Mouse (Mus musculus) hematopoietic stem cell, adult 5-6 weeks (primary cell): ENCODE results near the gene Tmem200b. TPM values are rescaled to one million over a fixed set of nuclear protein-coding genes. Genes with fewer than 3 reads are reported as not detected.

ENCODE experiments used
- ATAC-seq, 2 experiments: fragments of 125-278 bp in 1 of 2; replicated peaks in 1 of 2; 2 replicates each; pipeline ENCODE4 v1.8.0; 2016 to 2017; ENCODE audit warnings: inconsistent platforms in 2 of 2, mild to moderate bottlenecking in 2 of 2, moderate number of reproducible peaks in 2 of 2, low read depth in 1 of 2, moderate TSS enrichment in 1 of 2; ENCODE audit not compliant: low FRiP score in 2 of 2, poor library complexity in 2 of 2, severe bottlenecking in 2 of 2, insufficient read depth in 1 of 2, low TSS enrichment in 1 of 2
- total RNA-seq: library from RNA; stranded (forward); fragments of 172-1452, 232-1000 nt; gene quantifications from 2 replicates; pipeline ENCODE4 v1.2.3, GENCODE M21; 2017

Tmem200b gene
- total RNA-seq, 1 experiment from 2014 or later, result 0.79 TPM

GRCm38 (mm10) chr4:131901090-131901489, 20.5 kb upstream of the Tmem200b start:
- ATAC-seq, result no peak

GRCm38 (mm10) chr4:131904478-131904877, 17.1 kb upstream of the Tmem200b start:
- ATAC-seq, result peak in 1 of 2 experiments; percentile 74; a peak in 3 of 4 replicates

DNA sequence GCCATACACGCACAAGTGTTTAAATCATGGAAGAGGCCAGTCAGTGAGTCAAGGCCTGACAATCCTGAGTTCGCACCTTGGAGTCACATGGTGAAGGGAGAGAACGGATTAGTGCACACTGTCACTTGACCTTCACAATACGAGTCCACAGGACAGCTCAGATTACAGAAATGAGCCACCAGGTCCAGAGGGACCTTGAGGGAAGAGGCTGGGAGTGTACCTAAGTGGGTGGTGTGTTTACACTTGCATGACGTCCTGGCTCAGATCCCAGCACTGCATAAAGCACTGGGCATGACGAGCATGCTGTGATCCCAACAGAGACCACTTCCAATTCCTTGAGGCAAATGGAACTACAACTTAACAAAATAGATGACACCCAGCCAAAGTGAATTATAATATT, 15.1 kb upstream of the Tmem200b start:
- ATAC-seq, result no peak

DNA sequence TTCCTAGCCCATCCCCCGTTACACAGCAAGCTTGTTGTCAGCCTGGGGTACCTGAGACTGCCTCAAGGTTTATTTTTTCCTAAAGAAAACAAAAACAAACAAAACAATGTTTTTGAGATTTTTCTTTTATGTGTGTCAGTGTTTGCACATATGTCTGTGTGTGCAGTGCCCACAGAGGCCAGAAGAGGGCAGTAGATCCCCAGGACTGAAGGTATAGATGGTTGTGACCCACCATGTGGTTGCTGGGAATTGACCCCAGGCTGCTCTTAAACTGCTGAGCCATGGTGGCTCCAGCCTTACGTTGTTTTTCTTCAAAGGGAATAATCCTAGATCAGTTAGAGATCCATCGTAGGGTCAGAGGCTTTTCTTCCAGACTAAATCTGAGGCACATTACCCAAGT, 13.7 kb upstream of the Tmem200b start:
- ATAC-seq, result no peak

DNA sequence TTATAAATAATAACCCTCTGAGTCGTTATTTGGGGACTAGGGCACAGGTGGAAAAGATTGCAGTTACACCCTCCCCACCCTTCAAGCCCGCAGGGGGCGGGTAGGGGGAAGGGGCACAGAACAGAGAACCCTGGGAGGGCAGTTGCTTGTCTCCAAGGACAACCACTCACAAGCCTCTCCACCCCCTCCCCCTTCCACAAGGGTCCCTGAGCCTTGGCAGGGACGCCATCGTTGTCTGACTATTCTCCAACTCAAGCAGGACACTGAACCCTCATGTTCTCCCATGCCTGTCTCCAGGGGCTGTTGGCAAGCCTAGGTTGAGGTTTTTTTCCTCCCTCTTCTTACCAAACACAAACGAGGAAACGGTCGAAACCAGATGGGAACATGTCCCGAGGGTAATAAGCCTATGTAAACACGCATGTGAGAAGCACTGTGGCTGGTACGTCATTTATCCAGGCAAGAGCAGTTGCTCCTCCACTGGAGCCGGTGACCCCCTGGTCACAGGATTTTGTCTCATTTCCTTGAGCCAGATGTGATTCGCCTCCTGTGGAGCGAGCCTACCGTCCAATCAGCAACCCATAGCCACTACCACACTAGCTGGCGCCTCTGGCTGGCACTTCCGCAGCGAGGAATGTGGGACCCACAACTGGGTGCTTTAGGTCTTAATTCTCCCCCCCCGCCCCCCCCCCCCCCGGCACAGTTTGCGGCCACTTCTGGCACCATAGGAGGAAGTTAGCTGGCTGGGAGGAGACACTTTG, 11.2 kb upstream of the Tmem200b start:
- ATAC-seq, result peak; percentile 69 to 80

DNA sequence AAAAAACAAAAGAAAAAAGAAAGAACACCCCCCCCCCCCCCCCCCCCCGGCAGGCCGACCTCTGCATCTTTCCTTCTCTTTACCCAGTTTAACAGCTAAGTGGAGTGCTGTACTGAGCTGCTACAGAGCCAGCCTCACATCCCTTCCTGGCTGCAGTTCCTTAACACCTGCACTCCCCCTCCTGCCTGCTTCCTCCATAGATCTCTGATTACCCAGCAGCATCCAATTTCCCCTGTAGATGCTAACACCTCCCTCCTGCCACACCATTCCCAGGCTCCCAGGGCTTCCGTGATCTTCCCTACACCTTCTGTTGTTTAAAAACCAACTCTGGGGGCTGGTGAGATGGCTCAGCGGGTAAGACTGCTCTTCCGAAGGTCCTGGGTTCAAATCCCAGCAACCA, 10.1 kb upstream of the Tmem200b start:
- no peak for ATAC-seq

- no peak for ATAC-seq
Observed at GRCm38 (mm10) chr4:131913526-131913925, 8.0 kb upstream of the Tmem200b start.

- ATAC-seq, result no peak
Observed at GRCm38 (mm10) chr4:131914046-131914643, 7.4 kb upstream of the Tmem200b start.

- ATAC-seq, result no peak
Observed at GRCm38 (mm10) chr4:131914891-131915469, 6.6 kb upstream of the Tmem200b start.

- ATAC-seq, result no peak
Observed at GRCm38 (mm10) chr4:131915821-131916328, 5.7 kb upstream of the Tmem200b start.

- ATAC-seq, result peak; percentile 47 to 75; a peak in 3 of 4 replicates
Observed at GRCm38 (mm10) chr4:131916425-131916824, 5.1 kb upstream of the Tmem200b start.

GRCm38 (mm10) chr4:131917010-131917555, 4.5 kb upstream of the Tmem200b start:
- ATAC-seq, result peak in 1 of 2 experiments; percentile 16; a peak in 1 of 4 replicates

DNA sequence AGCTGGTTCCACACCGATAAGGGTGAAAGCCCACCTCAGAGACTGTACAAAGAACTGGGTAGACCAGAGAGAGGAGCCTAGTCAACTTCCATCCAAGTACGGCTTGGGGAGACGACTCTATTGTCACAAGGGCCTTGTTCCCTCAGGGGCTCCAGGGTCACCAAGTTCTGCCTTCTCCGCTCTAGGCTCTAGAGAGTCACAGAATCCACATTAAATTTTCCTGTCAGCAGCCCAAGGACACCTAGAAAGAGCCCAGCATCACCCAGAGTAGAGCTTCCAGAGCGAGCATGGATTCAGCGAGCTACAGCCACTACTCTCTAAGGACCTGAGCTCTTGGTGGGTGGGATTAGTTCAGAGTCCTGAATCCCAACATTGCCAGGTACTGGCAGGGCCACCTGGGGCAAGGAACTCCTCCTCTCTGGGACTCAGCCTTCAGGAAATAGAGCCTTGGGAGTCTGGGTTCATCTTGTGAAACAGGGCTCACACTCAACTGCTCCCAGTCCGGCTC, 3.5 kb upstream of the Tmem200b start:
- no peak for ATAC-seq

DNA sequence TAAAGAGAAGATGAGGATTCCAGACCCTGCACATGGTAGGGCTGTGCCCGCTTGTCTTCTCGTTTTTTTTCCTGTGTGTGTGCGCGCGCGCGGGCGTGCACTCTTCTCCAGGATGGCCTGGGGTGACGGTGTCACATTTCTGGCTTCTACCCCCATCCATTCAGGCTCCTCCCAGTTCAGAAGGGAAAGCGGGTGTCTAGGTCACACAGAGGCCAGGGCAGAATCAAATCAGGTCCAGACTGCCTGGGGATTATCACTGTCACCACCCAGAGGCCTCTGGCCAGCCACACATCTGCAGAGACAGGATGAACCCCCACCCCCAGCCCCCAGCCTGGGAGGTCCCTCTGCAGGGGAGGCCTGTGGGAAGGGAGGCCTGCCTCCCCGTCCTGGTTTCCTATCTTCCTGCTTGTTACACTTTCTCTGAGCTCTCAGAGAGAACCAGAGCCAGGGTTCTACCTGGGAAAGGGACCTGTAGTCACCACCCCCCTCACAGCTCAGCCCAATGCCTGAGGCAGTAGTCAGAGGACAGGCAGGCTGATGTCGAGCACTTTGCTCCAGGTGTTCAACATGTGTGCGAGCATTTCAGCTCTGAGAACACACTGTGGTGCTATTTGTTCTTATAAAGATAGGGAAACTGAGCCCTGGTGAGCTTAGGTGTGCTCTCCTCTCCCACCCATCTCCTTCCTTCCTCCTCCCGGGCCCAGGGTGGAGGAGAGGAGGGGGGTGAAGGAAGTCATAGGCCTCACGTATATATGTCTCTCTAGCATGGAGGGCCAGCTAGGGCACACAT, 2.7 kb upstream of the Tmem200b start:
- no peak for ATAC-seq

- ATAC-seq, result no peak
Observed at GRCm38 (mm10) chr4:131919506-131920140, 1.9 kb upstream of the Tmem200b start.

DNA sequence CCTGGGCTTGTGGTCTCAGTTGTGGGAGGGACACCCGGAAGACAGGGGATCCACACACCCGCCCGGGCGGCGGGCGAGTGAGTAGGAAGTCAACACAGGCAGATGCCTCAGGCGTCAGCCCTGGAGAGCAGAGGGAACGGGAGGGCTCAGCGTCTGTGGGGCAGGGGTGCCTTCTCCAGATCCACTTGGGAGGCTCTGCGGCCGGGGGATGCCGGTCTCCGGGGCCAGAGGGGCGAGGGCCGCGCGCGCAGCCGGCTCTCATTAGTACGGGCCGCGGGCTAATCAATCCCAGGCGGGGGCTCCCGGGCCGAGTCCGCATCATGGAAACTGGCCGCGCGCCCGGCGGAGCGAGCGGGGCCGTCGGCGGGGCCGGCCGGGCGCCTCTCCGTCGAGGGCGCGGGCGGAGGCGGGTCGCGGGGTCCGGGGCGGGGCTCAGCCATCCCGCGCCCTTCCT, 1.4 kb upstream of the Tmem200b start:
- ATAC-seq, result peak in 1 of 2 experiments; percentile 24; a peak in 1 of 4 replicates
